Mouse (Mus musculus): ENCODE data around the gene Atp5e.

Gene Atp5e

DNA sequence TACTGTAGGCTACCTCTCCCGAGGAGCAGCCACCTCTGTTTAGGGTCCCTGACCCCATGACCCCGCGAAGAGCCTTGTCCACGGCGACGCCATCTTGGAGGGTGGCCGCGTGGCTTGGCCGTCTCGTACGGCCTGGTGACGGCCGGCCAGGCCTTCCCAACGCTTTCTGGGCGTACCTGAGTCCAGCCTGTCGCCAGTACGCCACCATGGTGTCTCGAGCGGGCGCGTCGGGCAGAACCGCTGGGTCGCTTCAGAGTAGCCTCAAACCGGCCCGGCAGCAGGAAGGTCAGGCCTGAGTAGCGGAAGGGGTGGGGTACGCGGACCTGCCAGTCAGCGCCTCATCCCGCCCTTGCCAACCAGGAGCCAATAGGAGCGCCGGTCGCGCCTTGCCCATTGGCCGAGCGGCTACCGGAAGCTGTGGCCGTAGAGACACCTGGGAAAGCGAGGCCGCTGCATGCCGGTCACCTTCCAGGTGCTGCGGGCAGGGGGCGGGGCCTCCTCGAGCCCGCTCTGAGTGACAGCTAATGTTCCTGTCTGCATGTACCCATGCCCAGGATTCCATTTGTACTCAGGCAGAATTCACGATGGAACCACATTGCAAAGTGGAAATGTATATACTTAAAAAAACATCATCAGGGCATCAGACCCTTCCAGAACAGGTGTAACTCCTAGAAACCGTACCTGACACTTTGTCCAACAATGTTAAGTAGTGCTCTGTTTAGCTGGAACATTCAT lies at the start of gene Atp5e:
TSS of gene Atp5e (minus strand) at position 317 of the 735 bp plus-strand sequence.
- in situ Hi-C loops (cut with MboI, MseI), result loop anchor here (25.0 kb wide), 1 partner anchor 802 kb away; the partner anchor contains the start of gene Rab22a

DNA sequence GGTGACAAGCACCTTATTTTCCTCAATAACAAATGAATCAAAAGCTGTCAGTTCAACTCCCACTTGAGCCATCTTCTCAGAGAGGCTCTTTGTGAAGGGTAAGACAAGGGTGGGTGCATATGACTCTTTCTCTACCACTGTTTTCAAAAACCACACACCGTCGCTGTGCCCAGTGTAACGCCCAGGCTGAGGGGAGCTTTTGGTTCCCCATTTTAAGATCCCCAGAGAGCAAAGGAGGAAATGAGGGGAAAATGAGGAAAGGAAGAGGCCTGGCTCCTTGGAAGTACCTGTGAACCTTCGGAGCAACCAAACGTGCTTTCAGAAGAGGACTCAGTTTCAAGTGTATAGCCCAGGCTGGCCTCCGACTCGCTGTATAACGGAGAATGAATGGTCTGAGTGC lies 45.9 kb upstream of the Atp5e start:
- in situ Hi-C loops (cut with MboI, MseI), result no loop called here

- in situ Hi-C loops (cut with MboI, MseI), result no loop called here
Observed at GRCm38 (mm10) chr2:174507998-174508397, 44.1 kb upstream of the Atp5e start.

DNA sequence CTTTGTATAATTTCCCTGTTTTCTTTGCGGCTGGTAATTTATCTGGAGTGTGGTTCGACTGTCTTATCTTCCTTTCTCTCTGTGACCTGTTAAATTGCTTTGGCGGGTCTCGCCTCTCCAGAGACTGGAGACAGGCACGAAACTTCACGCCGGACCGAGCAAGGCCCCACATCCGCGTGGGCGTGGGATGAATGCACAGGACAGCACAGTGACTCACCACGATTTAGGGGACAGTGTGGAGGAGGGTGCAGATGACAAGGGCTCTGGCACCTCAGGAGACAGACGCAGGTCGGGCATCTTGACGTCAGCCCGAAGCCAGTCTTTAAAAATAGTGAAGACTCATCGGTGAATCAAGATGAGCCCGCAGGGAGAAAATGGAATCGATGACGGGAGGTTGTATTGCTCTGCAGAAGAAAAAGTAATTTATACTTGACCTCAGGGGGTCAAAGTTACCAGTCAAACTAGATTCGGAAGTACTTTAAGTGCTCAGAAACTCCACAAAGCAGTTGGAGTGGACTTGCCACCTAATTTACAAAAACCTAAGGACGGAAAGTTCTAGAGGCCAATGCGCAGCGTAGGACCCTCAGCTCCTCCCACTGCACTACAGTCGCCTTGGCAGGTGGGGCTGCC lies 39.0 kb upstream of the Atp5e start:
- in situ Hi-C loops (cut with MboI, MseI), result no loop called here

GRCm38 (mm10) chr2:174502321-174502720 lies 38.4 kb upstream of the Atp5e start:
- in situ Hi-C loops (cut with MboI, MseI), result no loop called here

DNA sequence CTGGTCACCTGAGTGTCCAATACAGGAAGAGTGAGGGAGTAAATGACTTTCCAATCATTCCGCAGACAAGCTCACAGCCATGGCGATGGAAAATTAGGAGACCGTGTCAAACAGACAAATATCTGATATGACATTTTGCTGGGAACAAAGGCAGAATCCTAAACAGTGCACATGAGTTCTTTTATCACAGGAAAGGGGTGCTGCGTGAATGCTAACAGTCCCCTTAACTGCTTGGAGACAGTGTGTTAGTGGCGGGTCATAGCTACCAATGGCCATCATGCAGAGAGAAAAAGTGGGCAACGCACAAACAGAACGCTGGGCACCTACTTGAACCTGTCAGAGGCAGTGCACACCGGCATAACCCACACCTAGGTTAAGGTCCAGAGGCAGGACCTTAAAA lies 37.6 kb upstream of the Atp5e start:
- in situ Hi-C loops (cut with MboI, MseI), result no loop called here

DNA sequence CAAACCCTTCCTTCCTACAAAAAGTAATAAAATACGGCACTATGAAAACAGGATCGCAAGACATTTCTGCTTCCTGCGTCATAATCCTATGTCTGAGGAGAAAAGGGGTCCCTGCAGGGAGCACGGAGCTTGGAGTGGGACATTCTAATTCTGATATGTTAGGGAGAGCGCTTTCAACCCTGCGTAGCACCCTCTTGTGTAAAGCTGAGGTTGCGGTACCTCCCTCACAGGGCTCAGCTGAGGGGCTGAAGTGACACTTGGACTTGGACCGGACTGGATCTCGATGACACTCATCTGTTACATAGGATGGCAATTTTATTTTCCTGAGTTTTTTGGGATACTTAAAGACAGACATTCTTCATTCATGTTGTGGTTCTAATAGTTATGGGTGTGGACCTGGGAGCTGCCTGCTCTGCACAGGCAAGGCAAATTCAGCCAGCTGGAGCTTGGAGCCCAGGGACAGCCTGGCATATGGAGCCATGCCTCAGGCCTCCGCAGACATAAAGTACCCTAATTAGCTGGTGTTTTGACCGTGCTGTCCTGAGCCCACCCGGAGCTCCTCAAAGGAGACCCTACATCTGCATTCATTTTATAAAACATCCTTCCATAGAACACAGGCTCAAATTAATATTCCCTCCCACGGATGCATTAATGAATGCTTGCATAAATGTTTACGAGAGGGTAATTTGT lies 37.1 kb upstream of the Atp5e start:
- in situ Hi-C loops (cut with MboI, MseI), result no loop called here

DNA sequence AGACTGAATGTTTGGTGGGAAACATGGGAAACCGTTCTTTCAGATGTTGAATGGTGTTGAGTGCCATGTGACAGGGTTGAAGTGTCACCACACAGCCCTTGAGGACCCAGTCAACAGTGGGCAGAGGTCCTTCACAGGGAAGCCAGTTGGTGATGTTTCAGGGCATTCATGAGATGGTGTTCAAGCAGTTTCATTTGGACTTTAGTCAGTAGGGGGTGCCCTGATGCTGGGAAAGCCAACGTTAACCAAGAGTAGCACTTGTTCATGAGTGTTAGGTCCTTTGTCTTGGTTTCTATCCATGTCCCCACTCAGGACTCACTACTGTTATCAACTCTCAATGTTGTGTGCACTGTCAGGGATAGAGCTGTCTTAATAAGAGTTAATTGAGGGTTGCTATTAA lies 29.0 kb upstream of the Atp5e start:
- in situ Hi-C loops (cut with MboI, MseI), result loop anchor here (25.0 kb wide), 1 partner anchor 369 kb away; no protein-coding TSS in a partner anchor

DNA sequence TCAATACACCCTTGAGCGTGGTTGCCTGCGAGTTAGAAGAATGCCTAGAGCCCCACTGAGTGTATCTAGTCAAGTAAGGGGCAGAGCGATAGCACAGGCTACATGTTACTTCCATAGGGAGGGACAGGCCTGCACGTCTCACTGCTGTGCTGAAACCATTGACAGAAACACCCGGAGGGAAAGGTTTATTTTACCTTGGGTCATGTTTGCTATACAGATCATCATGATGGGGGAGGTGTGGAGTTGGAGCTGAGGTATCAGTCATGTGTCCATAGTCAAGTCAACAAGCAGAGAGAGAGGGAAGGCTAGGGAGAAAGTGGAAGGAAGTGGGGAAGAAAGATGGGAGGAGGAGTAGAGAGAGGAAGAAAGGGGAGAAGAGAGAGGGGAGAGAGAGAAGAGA lies 23.1 kb upstream of the Atp5e start:
- in situ Hi-C loops (cut with MboI, MseI), result loop anchor here (10.0 to 25.0 kb wide), 2 partner anchors 178 to 375 kb away; no protein-coding TSS in a partner anchor

DNA sequence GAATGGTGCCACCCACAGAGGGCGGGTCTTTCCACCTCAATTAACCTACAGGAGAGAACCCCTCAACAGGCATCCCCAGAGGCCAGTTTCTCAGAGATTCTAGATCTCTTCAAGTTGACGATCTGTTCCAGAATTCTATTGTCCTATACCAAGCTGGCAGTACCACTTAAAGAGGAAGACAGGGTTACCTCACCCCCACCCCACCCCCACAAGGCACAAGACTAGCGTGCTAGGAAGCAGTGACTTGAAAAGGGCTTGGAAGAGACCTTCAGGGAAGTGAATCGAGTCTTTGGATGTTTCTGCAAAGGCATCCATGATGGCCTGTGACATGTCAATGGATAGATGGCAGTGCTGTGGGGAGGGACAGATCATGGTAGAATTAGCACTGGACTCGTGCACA lies 14.8 kb upstream of the Atp5e start:
- in situ Hi-C loops (cut with MboI, MseI), result loop anchor here (25.0 kb wide), 1 partner anchor 384 kb away; no protein-coding TSS in a partner anchor

DNA sequence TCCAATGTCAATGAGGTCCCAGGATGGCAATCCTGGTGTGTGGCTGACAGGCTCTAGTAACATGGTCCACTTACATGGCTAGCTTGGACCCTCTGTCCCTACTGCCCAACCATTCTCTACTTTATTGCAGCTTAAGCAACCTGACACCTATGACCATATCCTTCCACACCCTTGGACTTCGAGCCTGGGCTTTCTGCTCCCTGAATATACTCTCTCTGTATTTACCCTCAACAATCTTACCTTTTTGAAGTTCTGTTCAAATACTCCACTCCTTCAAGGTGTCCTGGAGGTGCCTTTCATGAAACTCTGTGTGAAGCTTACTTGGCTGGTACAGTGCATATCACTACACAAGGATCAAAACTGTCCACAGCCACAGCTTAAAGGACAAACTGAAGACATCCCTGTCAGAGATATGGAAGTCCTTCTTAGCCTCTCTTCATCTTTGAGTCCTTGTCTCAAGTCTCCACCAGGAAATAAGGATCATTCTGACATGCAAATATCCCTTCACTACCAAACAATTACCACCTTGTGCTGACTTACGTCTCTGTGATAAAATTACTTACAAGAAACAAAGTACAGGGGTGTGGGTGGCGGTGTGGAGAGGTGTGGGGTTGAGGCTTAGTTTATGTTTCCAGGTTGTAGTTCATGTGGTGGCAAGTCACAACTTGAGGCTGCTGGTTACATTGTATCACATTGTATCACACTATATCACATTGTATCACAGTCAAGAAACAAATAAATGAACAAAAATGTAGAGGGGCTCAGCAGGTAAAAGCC lies 13.8 kb upstream of the Atp5e start:
- in situ Hi-C loops (cut with MboI, MseI), result loop anchor here (25.0 kb wide), 1 partner anchor 385 kb away; no protein-coding TSS in a partner anchor

- in situ Hi-C loops (cut with MboI, MseI), result loop anchor here (5.0 to 25.0 kb wide), 2 partner anchors 36 to 811 kb away; partner anchors contain the start of genes Ctsz and Rab22a
Observed at GRCm38 (mm10) chr2:174473550-174473927, 9.6 kb upstream of the Atp5e start.

GRCm38 (mm10) chr2:174472818-174473549 lies 9.1 kb upstream of the Atp5e start, which contains the start of gene Prelid3b:
Gene Prelid3b (minus strand): TSS chr2:174473081.
- in situ Hi-C loops (cut with MboI, MseI), result loop anchor here (5.0 to 25.0 kb wide), 2 partner anchors 36 to 811 kb away; partner anchors contain the start of genes Ctsz and Rab22a

DNA sequence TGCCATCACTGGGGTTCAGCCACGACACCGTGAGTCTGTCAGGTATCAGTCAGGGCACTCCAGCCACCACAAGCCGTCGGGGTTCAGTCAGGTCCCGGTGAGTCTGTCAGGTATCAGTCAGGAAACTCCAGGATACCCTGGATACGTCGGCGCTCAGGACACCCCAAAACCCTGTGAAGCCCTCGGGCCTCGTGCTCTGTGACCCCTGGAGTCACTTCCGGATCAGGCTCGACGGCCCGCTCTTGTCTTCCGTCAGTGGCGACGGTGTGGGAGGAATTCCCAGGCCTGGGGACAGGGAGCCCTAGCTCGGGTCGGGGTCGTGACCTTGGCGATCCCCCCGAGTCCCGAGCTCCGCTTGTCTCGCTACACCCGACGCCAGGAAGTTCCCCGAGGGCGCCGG lies 8.5 kb upstream of the Atp5e start:
- in situ Hi-C loops (cut with MboI, MseI), result loop anchor here (5.0 to 25.0 kb wide), 2 partner anchors 35 to 810 kb away; partner anchors contain the start of genes Ctsz and Rab22a

DNA sequence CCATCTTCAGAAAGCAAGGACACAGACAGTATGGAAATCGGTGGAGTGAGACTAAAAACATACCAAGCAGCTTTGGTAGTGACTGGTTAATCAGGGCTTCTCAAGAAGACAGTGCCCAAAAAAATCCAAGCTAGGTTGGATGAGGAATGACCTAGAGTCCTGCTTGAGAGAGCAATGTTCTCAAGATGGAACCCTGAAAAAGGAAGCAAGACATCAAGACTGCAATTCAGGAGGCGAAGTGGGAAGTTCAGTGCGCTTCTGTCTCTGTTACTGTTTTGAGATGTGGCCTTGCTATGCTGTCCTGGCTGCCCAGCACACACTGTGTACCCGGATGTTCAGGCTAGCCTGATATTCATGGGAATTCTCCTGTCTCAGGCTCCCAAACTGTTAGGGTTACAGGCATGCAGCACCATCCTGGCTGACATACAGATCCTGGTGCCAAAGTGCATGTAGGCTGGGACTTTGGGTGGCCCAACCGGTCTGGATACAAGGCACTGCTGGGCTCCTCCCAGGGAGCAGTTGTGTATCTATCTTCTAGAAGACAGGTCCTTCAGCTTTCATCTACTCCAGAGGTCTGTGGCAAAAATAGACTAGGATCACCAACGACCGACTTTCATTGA lies 7.0 kb upstream of the Atp5e start:
- in situ Hi-C loops (cut with MboI, MseI), result loop anchor here (5.0 to 25.0 kb wide), 2 partner anchors 34 to 809 kb away; partner anchors contain the start of genes Ctsz and Rab22a

DNA sequence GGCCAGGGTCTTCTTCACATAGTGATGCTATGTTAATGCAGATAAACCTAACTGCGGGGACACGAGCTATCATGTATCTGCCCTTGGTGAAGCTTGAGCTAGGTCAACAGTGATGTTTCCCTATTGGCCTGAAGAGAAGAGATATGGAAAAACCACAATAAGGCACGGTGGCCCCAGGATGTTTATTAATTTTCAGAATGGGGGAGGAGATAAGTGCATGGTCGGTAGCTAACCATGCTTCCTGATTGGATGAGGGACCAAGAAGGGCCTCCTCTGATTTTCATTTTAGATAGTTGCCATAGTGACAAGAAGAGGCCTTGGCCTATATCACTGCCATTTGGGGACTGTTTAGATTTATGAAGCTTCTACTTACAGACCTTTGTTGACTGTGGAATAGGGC lies 6.4 kb upstream of the Atp5e start:
- in situ Hi-C loops (cut with MboI, MseI), result loop anchor here (5.0 to 25.0 kb wide), 2 partner anchors 33 to 808 kb away; partner anchors contain the start of genes Ctsz and Rab22a

DNA sequence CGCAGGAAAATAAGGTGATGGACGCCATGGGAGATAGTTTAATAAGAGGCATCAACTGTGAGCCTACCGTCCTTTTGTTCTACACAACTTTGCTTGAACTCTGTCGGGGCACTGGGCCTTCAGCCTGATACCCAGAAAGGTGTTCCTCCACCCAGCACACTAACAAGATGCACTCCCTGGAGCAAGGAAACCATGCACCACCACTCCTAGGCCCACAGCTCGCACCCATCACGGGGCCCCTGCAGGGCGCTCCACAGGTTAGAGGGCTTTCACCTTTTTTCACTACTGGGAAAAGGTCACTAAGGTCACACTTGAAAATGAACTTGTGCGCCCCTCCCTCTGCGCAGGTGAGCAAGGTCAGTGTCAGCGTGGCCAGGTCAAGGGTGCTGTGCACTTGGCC lies 535 bp downstream of the Atp5e start:
- in situ Hi-C loops (cut with MboI, MseI), result loop anchor here (25.0 kb wide), 1 partner anchor 801 kb away; the partner anchor contains the start of gene Rab22a

GRCm38 (mm10) chr2:174459365-174459764 lies 4.5 kb downstream of the Atp5e start:
- in situ Hi-C loops (cut with MboI, MseI), result loop anchor here (10.0 to 25.0 kb wide), 2 partner anchors 135 to 797 kb away; partner anchors contain the start of gene Rab22a

- in situ Hi-C loops (cut with MboI, MseI), result loop anchor here (10.0 to 25.0 kb wide), 2 partner anchors 129 to 791 kb away; partner anchors contain the start of gene Rab22a
Observed at GRCm38 (mm10) chr2:174453681-174454080, 10.2 kb downstream of the Atp5e start.

All from T-helper 1 cell (primary cell).